Mouse (Mus musculus): Measurements from ENCODE around the gene Cryl1.

GRCm38 (mm10) chr14:57362726-57363660 lies 35.3 kb downstream of the Cryl1 start:
- TF ChIP-seq CTCF (IDR thresholded peaks at IDR 0.05; ENCODE audit: insufficient read depth, low read length) (peak; percentile 66), POLR2A (IDR thresholded peaks at IDR 0.05; ENCODE audit: borderline replicate concordance, extremely low read depth, low read depth, low read length) (no peak)
